Mouse (Mus musculus) intestine, embryonic 15.5 days (tissue): ENCODE data around the gene Gsg1l. TPM values are rescaled to one million over a fixed set of nuclear protein-coding genes. Genes with fewer than 3 reads are reported as not detected.

Source experiments
- ATAC-seq: fragments of 200-750 bp; cut with Nextera tagmentation; 2 replicates; pipeline ENCODE4 v1.8.0; 2017; ENCODE audit warnings: moderate TSS enrichment, moderate library complexity
- H3K27ac ChIP-seq: fragments of 300-500 bp; sonication (generic); 2 replicates; pipeline ENCODE4 v1.5.1; 2015; ENCODE audit warnings: mild to moderate bottlenecking, inconsistent platforms
- H3K27me3 ChIP-seq: fragments of 300-500 bp; sonication (generic); replicated peaks from 2 replicates; pipeline ENCODE4 v1.6.1; 2015; ENCODE audit warnings: inconsistent platforms
- H3K36me3 ChIP-seq: fragments of 300-500 bp; sonication (generic); 2 replicates; pipeline ENCODE4 v1.6.1; 2015; ENCODE audit warnings: inconsistent platforms
- H3K4me1 ChIP-seq: fragments of 300-500 bp; sonication (generic); replicated peaks from 2 replicates; pipeline ENCODE4 v1.6.1; 2015; ENCODE audit warnings: inconsistent platforms
- H3K4me2 ChIP-seq: fragments of 300-500 bp; sonication (generic); replicated peaks from 2 replicates; pipeline ENCODE4 v1.6.1; 2015; ENCODE audit warnings: mild to moderate bottlenecking, inconsistent platforms
- H3K4me3 ChIP-seq: fragments of 300-500 bp; sonication (generic); replicated peaks from 2 replicates; pipeline ENCODE4 v1.5.1; 2015; ENCODE audit warnings: inconsistent platforms
- H3K9ac ChIP-seq: fragments of 300-500 bp; sonication (generic); 2 replicates; pipeline ENCODE4 v1.6.1; 2015; ENCODE audit warnings: inconsistent platforms
- H3K9me3 ChIP-seq: fragments of 300-500 bp; sonication (generic); 2 replicates; pipeline ENCODE4 v1.6.1; 2016; ENCODE audit warnings: inconsistent platforms
- WGBS: fragments of 180-500 bp; shearing (Covaris S2); methylation state at CpG from one replicate; pipeline ENCODE4 v1.1.7; 2015; 5-methylcytosine and 5-hydroxymethylcytosine counted together
- polyA plus RNA-seq: library from polyadenylated mRNA; unstranded; fragments of >200 nt; fragmentation: Nextera tagmentation; extraction: Ambion mirVana; gene quantifications from 2 replicates; pipeline ENCODE4 v1.2.1, GENCODE M21; 2015

Gene Gsg1l
- polyA plus RNA-seq, 1 experiment from 2014 or later, result 0.67 TPM

- H3K27me3 ChIP-seq, result no peaks in the 10 kb centered on the region
- no peak overlapping the region for H3K4me2 ChIP-seq
- ATAC-seq, result no peak
- H3K4me1 ChIP-seq, result 0 out of 2 replicates have a peak, but pooled peaks cover 6% of the 10 kb centered on the region
- no peaks in the 10 kb centered on the region for H3K9me3 ChIP-seq
- H3K36me3 ChIP-seq, result no peaks in the 10 kb centered on the region
- no peak overlapping the region for H3K9ac ChIP-seq
- no peak overlapping the region for H3K27ac ChIP-seq
- no peak overlapping the region for H3K4me3 ChIP-seq
- 91% methylated on average over 9 of the region's 9 CpGs for WGBS
These were observed 221.8 kb downstream of the Gsg1l start for GRCm38 (mm10) chr7:125860421-125860820.

GRCm38 (mm10) chr7:125859564-125859963 is 222.6 kb downstream of the Gsg1l start:
- WGBS, result 73% methylated on average over 3 of the region's 3 CpGs
- 0 out of 2 replicates have a peak, but pooled peaks cover 3% of the 10 kb centered on the region for H3K4me1 ChIP-seq
- no peak overlapping the region for H3K4me3 ChIP-seq
- no peak overlapping the region for H3K4me2 ChIP-seq
- H3K27ac ChIP-seq, result no peak overlapping the region
- H3K27me3 ChIP-seq, result no peaks in the 10 kb centered on the region
- no peaks in the 10 kb centered on the region for H3K9me3 ChIP-seq
- no peaks in the 10 kb centered on the region for H3K36me3 ChIP-seq
- ATAC-seq, result no peak
- no peak overlapping the region for H3K9ac ChIP-seq

GRCm38 (mm10) chr7:125847528-125847866 is 234.7 kb downstream of the Gsg1l start:
- ATAC-seq, result no peak
- Histone ChIP-seq H3K4me3 (no peak overlapping the region), H3K9ac (no peak overlapping the region), H3K4me1 (no peaks in the 10 kb centered on the region), H3K27me3 (no peaks in the 10 kb centered on the region), H3K9me3 (no peaks in the 10 kb centered on the region), H3K36me3 (no peaks in the 10 kb centered on the region), H3K27ac (no peak overlapping the region), H3K4me2 (no peak overlapping the region)
- 92% methylated on average over 2 of the region's 2 CpGs for WGBS

GRCm38 (mm10) chr7:125846866-125847527 is 235.2 kb downstream of the Gsg1l start:
- WGBS, result 79% methylated on average over 8 of the region's 8 CpGs
- Histone ChIP-seq H3K4me1 (no peaks in the 10 kb centered on the region), H3K27ac (no peak overlapping the region), H3K4me2 (no peak overlapping the region), H3K9ac (no peak overlapping the region), H3K9me3 (no peaks in the 10 kb centered on the region), H3K4me3 (no peak overlapping the region), H3K27me3 (no peaks in the 10 kb centered on the region), H3K36me3 (no peaks in the 10 kb centered on the region)
- no peak for ATAC-seq

- H3K9me3 ChIP-seq, result no peaks in the 10 kb centered on the region
- no peak overlapping the region for H3K27ac ChIP-seq
- no peak overlapping the region for H3K9ac ChIP-seq
- WGBS, result 72% methylated on average over 1 of the region's 1 CpGs
- no peaks in the 10 kb centered on the region for H3K4me1 ChIP-seq
- no peaks in the 10 kb centered on the region for H3K27me3 ChIP-seq
- no peak for ATAC-seq
- H3K4me2 ChIP-seq, result no peak overlapping the region
- no peak overlapping the region for H3K4me3 ChIP-seq
- H3K36me3 ChIP-seq, result no peaks in the 10 kb centered on the region
These were observed 236.6 kb downstream of the Gsg1l start for GRCm38 (mm10) chr7:125845611-125846010.

- no peaks in the 10 kb centered on the region for H3K9me3 ChIP-seq
- H3K4me1 ChIP-seq, result no peaks in the 10 kb centered on the region
- ATAC-seq, result no peak
- no peak overlapping the region for H3K27ac ChIP-seq
- H3K27me3 ChIP-seq, result no peaks in the 10 kb centered on the region
- WGBS, result 51% methylated on average over 5 of the region's 5 CpGs
- H3K4me2 ChIP-seq, result no peak overlapping the region
- no peak overlapping the region for H3K9ac ChIP-seq
- no peaks in the 10 kb centered on the region for H3K36me3 ChIP-seq
- no peak overlapping the region for H3K4me3 ChIP-seq
These were observed 244.0 kb downstream of the Gsg1l start for GRCm38 (mm10) chr7:125838078-125838742.

- Histone ChIP-seq H3K27me3 (no peaks in the 10 kb centered on the region), H3K9ac (no peak overlapping the region), H3K36me3 (0 out of 2 replicates have a peak, but pooled peaks cover 3% of the 10 kb centered on the region), H3K4me3 (no peak overlapping the region), H3K9me3 (no peaks in the 10 kb centered on the region), H3K4me1 (peaks cover 7% of the 10 kb centered on the region; the same call in 1 of the 2 replicates), H3K27ac (no peak overlapping the region), H3K4me2 (no peak overlapping the region)
- 92% methylated on average over 2 of the region's 2 CpGs for WGBS
- ATAC-seq, result no peak
These were observed 248.7 kb downstream of the Gsg1l start for GRCm38 (mm10) chr7:125833471-125833870.

GRCm38 (mm10) chr7:125832767-125833166 is 249.4 kb downstream of the Gsg1l start:
- no peak overlapping the region for H3K27ac ChIP-seq
- WGBS, result 68% methylated on average over 1 of the region's 1 CpGs
- ATAC-seq, result no peak
- H3K4me2 ChIP-seq, result no peak overlapping the region
- peaks cover 10% of the 10 kb centered on the region for H3K4me1 ChIP-seq
- H3K36me3 ChIP-seq, result 0 out of 2 replicates have a peak, but pooled peaks cover 3% of the 10 kb centered on the region
- H3K9me3 ChIP-seq, result no peaks in the 10 kb centered on the region
- no peak overlapping the region for H3K4me3 ChIP-seq
- H3K27me3 ChIP-seq, result no peaks in the 10 kb centered on the region
- H3K9ac ChIP-seq, result no peak overlapping the region

GRCm38 (mm10) chr7:125829121-125829666 is 253.0 kb downstream of the Gsg1l start:
- ATAC-seq, result no peak
- 54% methylated on average over 3 of the region's 3 CpGs for WGBS
- Histone ChIP-seq H3K4me1 (peaks cover 14% of the 10 kb centered on the region), H3K9me3 (no peaks in the 10 kb centered on the region), H3K4me3 (no peak overlapping the region), H3K27ac (no peak overlapping the region), H3K9ac (no peak overlapping the region), H3K27me3 (no peaks in the 10 kb centered on the region), H3K36me3 (0 out of 2 replicates have a peak, but pooled peaks cover 3% of the 10 kb centered on the region), H3K4me2 (no peak overlapping the region)

- Histone ChIP-seq H3K27me3 (no peaks in the 10 kb centered on the region), H3K4me3 (no peak overlapping the region), H3K4me2 (no peak overlapping the region), H3K9me3 (no peaks in the 10 kb centered on the region), H3K27ac (no peak overlapping the region), H3K36me3 (0 out of 2 replicates have a peak, but pooled peaks cover 3% of the 10 kb centered on the region), H3K9ac (no peak overlapping the region), H3K4me1 (peaks cover 14% of the 10 kb centered on the region)
- no peak for ATAC-seq
- 69% methylated on average over 5 of the region's 5 CpGs for WGBS
These were observed 253.7 kb downstream of the Gsg1l start for GRCm38 (mm10) chr7:125828561-125828960.
